Mouse (Mus musculus) left cerebral cortex, postnatal 25 days (tissue): Measurements from ENCODE around the gene Mrpl36. TPM values are rescaled to one million over a fixed set of nuclear protein-coding genes. Genes with fewer than 3 reads are reported as not detected.

Source experiments
- DNase-seq, 2 experiments: peaks; one replicate each; pipeline ENCODE4 v3.0.0; 2022; ENCODE audit warnings: low spot score in 2 of 2, mixed read lengths in 1 of 2
- intact Hi-C: fragments of 180-260 bp; cut with DNase I; formaldehyde crosslinking; loops from one replicate; pipeline ENCODE4 v1.15.1; 2025
- total RNA-seq, 2 experiments: library from RNA; stranded (reverse); gene quantifications; 2 replicates each; pipeline ENCODE4 v1.2.3; 2021

Gene Mrpl36
- total RNA-seq: 10 to 100 TPM; 38.6 to 40.3 TPM

GRCm38 (mm10) chr13:73327827-73328698 lies at the start of gene Mrpl36, which contains the start of gene Ndufs6:
Mrpl36 (plus strand) TSS chr13:73328513.
Ndufs6 (minus strand) TSS chr13:73328542.
- intact Hi-C loops: loop anchor here (5.0 kb wide), 1 partner anchor 274 kb away; the partner anchor contains the start of gene Clptm1l
- peak; percentile 92 to 95 for DNase-seq

GRCm38 (mm10) chr13:73279196-73279595 lies 49.1 kb upstream of the Mrpl36 start:
- intact Hi-C loops: no loop called here
- DNase-seq: no peak

GRCm38 (mm10) chr13:73282407-73282806 lies 45.9 kb upstream of the Mrpl36 start:
- no peak for DNase-seq
- intact Hi-C loops: no loop called here

- intact Hi-C loops: no loop called here
- DNase-seq: no peak
These were observed 44.8 kb upstream of the Mrpl36 start for GRCm38 (mm10) chr13:73283534-73283933.

- DNase-seq: no peak
- intact Hi-C loops: no loop called here
These were observed 38.1 kb upstream of the Mrpl36 start for GRCm38 (mm10) chr13:73290206-73290605.

GRCm38 (mm10) chr13:73291102-73291501 lies 37.2 kb upstream of the Mrpl36 start:
- intact Hi-C loops: no loop called here

GRCm38 (mm10) chr13:73298717-73299116 lies 29.6 kb upstream of the Mrpl36 start:
- DNase-seq: no peak
- intact Hi-C loops: no loop called here

More at GRCm38 (mm10) chr13:73291102-73291501, 37.2 kb upstream of the Mrpl36 start:
- no peak for DNase-seq

GRCm38 (mm10) chr13:73299322-73299721 lies 29.0 kb upstream of the Mrpl36 start:
- intact Hi-C loops: no loop called here
- no peak for DNase-seq

- intact Hi-C loops: no loop called here
These were observed 23.6 kb upstream of the Mrpl36 start for GRCm38 (mm10) chr13:73304729-73305128.

GRCm38 (mm10) chr13:73305398-73306084 lies 22.8 kb upstream of the Mrpl36 start:
- intact Hi-C loops: no loop called here

More at GRCm38 (mm10) chr13:73304729-73305128, 23.6 kb upstream of the Mrpl36 start:
- no peak for DNase-seq

GRCm38 (mm10) chr13:73306085-73306410 lies 22.3 kb upstream of the Mrpl36 start:
- DNase-seq: no peak
- intact Hi-C loops: no loop called here

More at GRCm38 (mm10) chr13:73305398-73306084, 22.8 kb upstream of the Mrpl36 start:
- DNase-seq: no peak

- no peak for DNase-seq
- intact Hi-C loops: no loop called here
These were observed 21.9 kb upstream of the Mrpl36 start for GRCm38 (mm10) chr13:73306430-73306829.

GRCm38 (mm10) chr13:73310183-73310929 lies 18.0 kb upstream of the Mrpl36 start:
- DNase-seq: peak in 1 of 2 experiments; percentile 11
- intact Hi-C loops: loop anchor here (5.0 kb wide), 2 partner anchors 148 to 223 kb away; no protein-coding TSS in a partner anchor

GRCm38 (mm10) chr13:73320048-73320447 lies 8.3 kb upstream of the Mrpl36 start:
- DNase-seq: no peak
- intact Hi-C loops: no loop called here

- no peak for DNase-seq
- intact Hi-C loops: no loop called here
These were observed 5.7 kb upstream of the Mrpl36 start for GRCm38 (mm10) chr13:73322626-73323025.

GRCm38 (mm10) chr13:73323406-73323805 lies 4.9 kb upstream of the Mrpl36 start:
- intact Hi-C loops: no loop called here
- DNase-seq: no peak

- intact Hi-C loops: loop anchor here (5.0 kb wide), 1 partner anchor 181 kb away; no protein-coding TSS in a partner anchor
- peak; percentile 89 to 91 for DNase-seq
These were observed 2.7 kb downstream of the Mrpl36 start for GRCm38 (mm10) chr13:73330844-73331501.

GRCm38 (mm10) chr13:73331736-73332135 lies 3.4 kb downstream of the Mrpl36 start:
- intact Hi-C loops: loop anchor here (5.0 kb wide), 1 partner anchor 181 kb away; no protein-coding TSS in a partner anchor
- DNase-seq: no peak

- DNase-seq: no peak
- intact Hi-C loops: no loop called here
These were observed 8.4 kb downstream of the Mrpl36 start for GRCm38 (mm10) chr13:73336753-73337152.
